Mouse (Mus musculus): ENCODE data around the gene Utrn. TPM values are rescaled to one million over a fixed set of nuclear protein-coding genes. Genes with fewer than 3 reads are reported as not detected.

The Utrn gene
- polyA plus RNA-seq, 1 experiment, result 159 TPM

- no peaks in the 10 kb centered on the region for H3K9me3 ChIP-seq (replicated peaks; ENCODE audit: control insufficient read depth, insufficient read depth, low read length, poor library complexity, severe bottlenecking)
- TF ChIP-seq CTCF (IDR thresholded peaks at IDR 0.05; ENCODE audit: low read depth, low read length) (no peak), EP300 (IDR thresholded peaks at IDR 0.05; ENCODE audit: insufficient read depth, low read depth, low read length) (no peak), POLR2A (IDR thresholded peaks at IDR 0.05; ENCODE audit: insufficient read depth, low read length) (no peak)
- no peak overlapping the region for H3K9ac ChIP-seq (ENCODE audit: low read depth, poor library complexity, severe bottlenecking)
- H3K36me3 ChIP-seq (ENCODE audit: control insufficient read depth, insufficient read depth, low read length, poor library complexity, severe bottlenecking), result no peaks in the 10 kb centered on the region
- H3K27ac ChIP-seq (ENCODE audit: insufficient read depth, low read length), result no peak overlapping the region
- no peaks in the 10 kb centered on the region for H3K27me3 ChIP-seq (ENCODE audit: control insufficient read depth, insufficient read depth, low read length, poor library complexity, severe bottlenecking)
- no peaks in the 10 kb centered on the region for H3K4me1 ChIP-seq (ENCODE audit: control insufficient read depth, insufficient read depth, low read length)
- H3K4me3 ChIP-seq (ENCODE audit: low read depth, low read length), result no peak overlapping the region
Observed at GRCm38 (mm10) chr10:12842543-12842942, 26.6 kb downstream of the Utrn start.

GRCm38 (mm10) chr10:12841497-12841896 is 27.7 kb downstream of the Utrn start:
- Histone ChIP-seq H3K36me3 (ENCODE audit: control insufficient read depth, insufficient read depth, low read length, poor library complexity, severe bottlenecking) (no peaks in the 10 kb centered on the region), H3K27me3 (ENCODE audit: control insufficient read depth, insufficient read depth, low read length, poor library complexity, severe bottlenecking) (no peaks in the 10 kb centered on the region), H3K9ac (ENCODE audit: low read depth, poor library complexity, severe bottlenecking) (no peak overlapping the region), H3K4me1 (ENCODE audit: control insufficient read depth, insufficient read depth, low read length) (no peaks in the 10 kb centered on the region), H3K9me3 (replicated peaks; ENCODE audit: control insufficient read depth, insufficient read depth, low read length, poor library complexity, severe bottlenecking) (no peaks in the 10 kb centered on the region), H3K4me3 (ENCODE audit: low read depth, low read length) (no peak overlapping the region), H3K27ac (ENCODE audit: insufficient read depth, low read length) (no peak overlapping the region)
- TF ChIP-seq EP300 (IDR thresholded peaks at IDR 0.05; ENCODE audit: insufficient read depth, low read depth, low read length), result no peak
- no peak for TF ChIP-seq CTCF (IDR thresholded peaks at IDR 0.05; ENCODE audit: low read depth, low read length)
- no peak for TF ChIP-seq POLR2A (IDR thresholded peaks at IDR 0.05; ENCODE audit: insufficient read depth, low read length)

- H3K9ac ChIP-seq (ENCODE audit: low read depth, poor library complexity, severe bottlenecking), result no peak overlapping the region
- H3K36me3 ChIP-seq (ENCODE audit: control insufficient read depth, insufficient read depth, low read length, poor library complexity, severe bottlenecking), result no peaks in the 10 kb centered on the region
- no peaks in the 10 kb centered on the region for H3K27me3 ChIP-seq (ENCODE audit: control insufficient read depth, insufficient read depth, low read length, poor library complexity, severe bottlenecking)
- no peaks in the 10 kb centered on the region for H3K4me1 ChIP-seq (ENCODE audit: control insufficient read depth, insufficient read depth, low read length)
- no peaks in the 10 kb centered on the region for H3K9me3 ChIP-seq (replicated peaks; ENCODE audit: control insufficient read depth, insufficient read depth, low read length, poor library complexity, severe bottlenecking)
- H3K4me3 ChIP-seq (ENCODE audit: low read depth, low read length), result no peak overlapping the region
- no peak overlapping the region for H3K27ac ChIP-seq (ENCODE audit: insufficient read depth, low read length)
- TF ChIP-seq CTCF (IDR thresholded peaks at IDR 0.05; ENCODE audit: low read depth, low read length), result no peak
- TF ChIP-seq EP300 (IDR thresholded peaks at IDR 0.05; ENCODE audit: insufficient read depth, low read depth, low read length), result no peak
- TF ChIP-seq POLR2A (IDR thresholded peaks at IDR 0.05; ENCODE audit: insufficient read depth, low read length), result no peak
Observed at GRCm38 (mm10) chr10:12837636-12838035, 31.5 kb downstream of the Utrn start.

GRCm38 (mm10) chr10:12836048-12836816 is 32.9 kb downstream of the Utrn start:
- TF ChIP-seq POLR2A (IDR thresholded peaks at IDR 0.05; ENCODE audit: insufficient read depth, low read length) (no peak), EP300 (IDR thresholded peaks at IDR 0.05; ENCODE audit: insufficient read depth, low read depth, low read length) (no peak), CTCF (IDR thresholded peaks at IDR 0.05; ENCODE audit: low read depth, low read length) (no peak)

GRCm38 (mm10) chr10:12834215-12834614 is 35.0 kb downstream of the Utrn start:
- Histone ChIP-seq H3K27ac (ENCODE audit: insufficient read depth, low read length) (no peak overlapping the region), H3K36me3 (ENCODE audit: control insufficient read depth, insufficient read depth, low read length, poor library complexity, severe bottlenecking) (no peaks in the 10 kb centered on the region), H3K4me3 (ENCODE audit: low read depth, low read length) (no peak overlapping the region), H3K9me3 (replicated peaks; ENCODE audit: control insufficient read depth, insufficient read depth, low read length, poor library complexity, severe bottlenecking) (no peaks in the 10 kb centered on the region), H3K9ac (ENCODE audit: low read depth, poor library complexity, severe bottlenecking) (no peak overlapping the region), H3K4me1 (ENCODE audit: control insufficient read depth, insufficient read depth, low read length) (no peaks in the 10 kb centered on the region), H3K27me3 (ENCODE audit: control insufficient read depth, insufficient read depth, low read length, poor library complexity, severe bottlenecking) (no peaks in the 10 kb centered on the region)
- TF ChIP-seq POLR2A (IDR thresholded peaks at IDR 0.05; ENCODE audit: insufficient read depth, low read length), result no peak
- TF ChIP-seq CTCF (IDR thresholded peaks at IDR 0.05; ENCODE audit: low read depth, low read length), result no peak
- no peak for TF ChIP-seq EP300 (IDR thresholded peaks at IDR 0.05; ENCODE audit: insufficient read depth, low read depth, low read length)

More at GRCm38 (mm10) chr10:12836048-12836816, 32.9 kb downstream of the Utrn start:
- Histone ChIP-seq H3K4me3 (ENCODE audit: low read depth, low read length) (no peak overlapping the region), H3K4me1 (ENCODE audit: control insufficient read depth, insufficient read depth, low read length) (no peaks in the 10 kb centered on the region), H3K27ac (ENCODE audit: insufficient read depth, low read length) (no peak overlapping the region), H3K9ac (ENCODE audit: low read depth, poor library complexity, severe bottlenecking) (no peak overlapping the region), H3K27me3 (ENCODE audit: control insufficient read depth, insufficient read depth, low read length, poor library complexity, severe bottlenecking) (no peaks in the 10 kb centered on the region), H3K36me3 (ENCODE audit: control insufficient read depth, insufficient read depth, low read length, poor library complexity, severe bottlenecking) (no peaks in the 10 kb centered on the region), H3K9me3 (replicated peaks; ENCODE audit: control insufficient read depth, insufficient read depth, low read length, poor library complexity, severe bottlenecking) (no peaks in the 10 kb centered on the region)

- TF ChIP-seq POLR2A (IDR thresholded peaks at IDR 0.05; ENCODE audit: insufficient read depth, low read length) (no peak), EP300 (IDR thresholded peaks at IDR 0.05; ENCODE audit: insufficient read depth, low read depth, low read length) (no peak), CTCF (IDR thresholded peaks at IDR 0.05; ENCODE audit: low read depth, low read length) (no peak)
Observed at GRCm38 (mm10) chr10:12832163-12832562, 37.0 kb downstream of the Utrn start.

More at GRCm38 (mm10) chr10:12832163-12832562, 37.0 kb downstream of the Utrn start:
- H3K4me1 ChIP-seq (ENCODE audit: control insufficient read depth, insufficient read depth, low read length), result no peaks in the 10 kb centered on the region
- H3K27ac ChIP-seq (ENCODE audit: insufficient read depth, low read length), result no peak overlapping the region
- H3K36me3 ChIP-seq (ENCODE audit: control insufficient read depth, insufficient read depth, low read length, poor library complexity, severe bottlenecking), result no peaks in the 10 kb centered on the region
- H3K27me3 ChIP-seq (ENCODE audit: control insufficient read depth, insufficient read depth, low read length, poor library complexity, severe bottlenecking), result no peaks in the 10 kb centered on the region
- H3K4me3 ChIP-seq (ENCODE audit: low read depth, low read length), result no peak overlapping the region
- no peak overlapping the region for H3K9ac ChIP-seq (ENCODE audit: low read depth, poor library complexity, severe bottlenecking)
- no peaks in the 10 kb centered on the region for H3K9me3 ChIP-seq (replicated peaks; ENCODE audit: control insufficient read depth, insufficient read depth, low read length, poor library complexity, severe bottlenecking)

Measured in ES-Bruce4 (cell line).